Mouse (Mus musculus) midbrain, embryonic 16.5 days (tissue): ENCODE measurements at regions not wholly inside any gene's neighbourhood (a gene's known extent, or its start where the extent isn't known, plus 50 kb on each side); places are given as distances from the start of the nearest gene placed in this dataset.

Source experiments
- ATAC-seq: fragments of 200-750 bp; cut with Nextera tagmentation; 2 replicates; pipeline ENCODE4 v1.8.0; 2017; ENCODE audit warnings: moderate TSS enrichment
- H3K27ac ChIP-seq: fragments of 300-500 bp; sonication (generic); 2 replicates; pipeline ENCODE4 v1.5.1; 2014; ENCODE audit warnings: mild to moderate bottlenecking, low read length, mixed read lengths
- H3K27me3 ChIP-seq: fragments of 300-500 bp; sonication (generic); 2 replicates; pipeline ENCODE4 v1.6.1; 2014; ENCODE audit warnings: low read depth, low read length, mixed read lengths; ENCODE audit not compliant: control insufficient read depth, insufficient read depth
- H3K36me3 ChIP-seq: fragments of 300-500 bp; sonication (generic); 2 replicates; pipeline ENCODE4 v1.6.1; 2014; ENCODE audit warnings: mild to moderate bottlenecking, low read length, moderate library complexity, mixed read lengths; ENCODE audit not compliant: control insufficient read depth, insufficient read depth
- H3K4me1 ChIP-seq: fragments of 300-500 bp; sonication (generic); 2 replicates; pipeline ENCODE4 v1.6.1; 2014; ENCODE audit warnings: mild to moderate bottlenecking, low read length, mixed read lengths; ENCODE audit not compliant: control insufficient read depth, insufficient read depth
- H3K4me2 ChIP-seq: fragments of 300-500 bp; sonication (generic); 2 replicates; pipeline ENCODE4 v1.6.1; 2014; ENCODE audit warnings: mild to moderate bottlenecking, low read length, mixed read lengths
- H3K4me3 ChIP-seq: fragments of 300-500 bp; sonication (generic); 2 replicates; pipeline ENCODE4 v1.5.1; 2014; ENCODE audit warnings: low read depth, mild to moderate bottlenecking, low read length, moderate library complexity, mixed read lengths
- H3K9ac ChIP-seq: fragments of 300-500 bp; sonication (generic); 2 replicates; pipeline ENCODE4 v1.6.1; 2014; ENCODE audit warnings: low read depth, low read length, mixed read lengths
- H3K9me3 ChIP-seq: fragments of 300-500 bp; sonication (generic); replicated peaks from 2 replicates; pipeline ENCODE4 v1.6.1; 2014; ENCODE audit warnings: mild to moderate bottlenecking, low read length, mixed read lengths; ENCODE audit not compliant: control insufficient read depth, poor library complexity, severe bottlenecking
- WGBS: fragments of 180-500 bp; shearing (Covaris S2); extraction: QIAGEN DNeasy Blood & Tissue Kit; methylation state at CpG from one replicate; pipeline ENCODE4 v1.1.7; 2014; 5-methylcytosine and 5-hydroxymethylcytosine counted together

- Histone ChIP-seq H3K9ac (no peak overlapping the region), H3K36me3 (no peaks in the 10 kb centered on the region), H3K9me3 (no peaks in the 10 kb centered on the region), H3K4me2 (no peak overlapping the region), H3K27ac (no peak overlapping the region), H3K27me3 (no peaks in the 10 kb centered on the region), H3K4me1 (no peaks in the 10 kb centered on the region; the same call in 1 of the 2 replicates), H3K4me3 (no peak overlapping the region)
- no peak for ATAC-seq
Measured at GRCm38 (mm10) chr10:99437060-99437459, 174.0 kb downstream of the Dusp6 start.

GRCm38 (mm10) chr10:99440169-99440568, 177.1 kb downstream of the Dusp6 start:
- Histone ChIP-seq H3K9me3 (no peaks in the 10 kb centered on the region), H3K4me3 (no peak overlapping the region), H3K9ac (no peak overlapping the region), H3K4me2 (no peak overlapping the region), H3K36me3 (no peaks in the 10 kb centered on the region), H3K27ac (no peak overlapping the region), H3K27me3 (no peaks in the 10 kb centered on the region), H3K4me1 (no peaks in the 10 kb centered on the region; the same call in 1 of the 2 replicates)
- WGBS = 93% methylated on average over 5 of the region's 5 CpGs
- no peak for ATAC-seq

GRCm38 (mm10) chr10:99441014-99441413, 178.0 kb downstream of the Dusp6 start:
- H3K4me3 ChIP-seq = no peak overlapping the region
- ATAC-seq = no peak; the same call in 1 of the 2 replicates
- H3K4me1 ChIP-seq = no peaks in the 10 kb centered on the region; the same call in 1 of the 2 replicates
- no peaks in the 10 kb centered on the region for H3K27me3 ChIP-seq
- 0 out of 2 replicates have a peak overlapping the region, but pooled peaks have one; percentile 10 for H3K27ac ChIP-seq
- 46% methylated on average over 6 of the region's 6 CpGs for WGBS
- no peaks in the 10 kb centered on the region for H3K36me3 ChIP-seq
- no peak overlapping the region for H3K4me2 ChIP-seq
- H3K9me3 ChIP-seq = no peaks in the 10 kb centered on the region
- no peak overlapping the region for H3K9ac ChIP-seq

DNA sequence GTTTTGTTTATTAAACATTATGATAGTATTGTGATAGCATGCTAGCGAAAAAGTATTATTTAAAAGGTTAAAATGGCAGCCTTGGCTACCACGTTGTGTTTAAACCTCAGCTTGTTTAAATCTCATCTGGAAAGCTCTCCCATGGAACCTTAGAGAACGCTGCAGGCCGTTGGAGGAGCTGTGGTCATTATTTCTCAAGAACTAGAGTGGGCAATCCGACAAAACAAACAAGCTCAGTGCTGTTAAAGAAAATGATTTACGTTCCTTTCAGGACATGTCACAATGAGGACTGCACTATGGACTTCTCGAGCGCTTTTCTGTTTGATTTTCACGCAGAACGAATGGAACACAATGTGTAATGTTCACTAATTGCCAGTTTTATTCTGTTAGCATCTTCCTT, 178.9 kb downstream of the Dusp6 start:
- H3K4me3 ChIP-seq = no peak overlapping the region
- no peaks in the 10 kb centered on the region for H3K27me3 ChIP-seq
- 54% methylated on average over 10 of the region's 10 CpGs for WGBS
- no peaks in the 10 kb centered on the region for H3K9me3 ChIP-seq
- no peak overlapping the region for H3K9ac ChIP-seq
- ATAC-seq = no peak
- no peaks in the 10 kb centered on the region; the same call in 1 of the 2 replicates for H3K4me1 ChIP-seq
- no peak overlapping the region for H3K4me2 ChIP-seq
- no peaks in the 10 kb centered on the region for H3K36me3 ChIP-seq
- H3K27ac ChIP-seq = no peak overlapping the region

DNA sequence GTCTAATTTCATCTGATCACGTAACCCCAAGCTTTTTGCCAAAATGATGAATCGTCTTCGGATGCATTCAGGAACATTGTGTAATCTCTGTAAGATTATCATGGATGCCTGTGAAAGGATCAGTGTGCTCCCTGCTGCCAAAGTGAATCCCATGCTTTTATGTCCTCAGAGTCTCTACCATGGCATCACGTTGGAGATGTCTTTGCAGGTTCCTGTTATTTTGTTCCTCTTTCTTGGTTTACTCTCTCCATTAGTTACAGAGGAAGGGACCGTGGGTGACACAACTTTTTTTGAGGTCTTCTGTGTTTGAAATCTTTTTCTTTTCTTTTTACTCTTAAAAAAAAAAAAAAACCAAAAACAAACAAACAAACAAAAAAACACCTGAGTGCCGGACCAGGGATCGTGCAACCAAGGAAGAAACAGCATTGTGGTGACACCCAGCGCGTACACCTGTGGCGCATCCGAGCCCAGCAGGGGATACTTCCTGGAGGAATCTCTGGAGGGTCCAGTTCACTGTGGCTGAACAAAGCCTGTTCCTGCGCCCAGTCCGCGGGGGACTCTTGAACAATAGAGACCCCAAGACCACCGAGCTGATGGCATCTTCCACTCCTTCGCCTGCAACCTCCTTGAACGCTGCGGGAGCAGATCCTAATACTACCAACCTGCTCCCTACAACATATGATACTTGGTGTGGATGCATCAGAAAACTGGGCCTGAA, 180.6 kb downstream of the Dusp6 start:
- WGBS = 87% methylated on average over 18 of the region's 18 CpGs
- Histone ChIP-seq H3K4me1 (no peaks in the 10 kb centered on the region; the same call in 1 of the 2 replicates), H3K4me3 (no peak overlapping the region), H3K9ac (no peak overlapping the region), H3K4me2 (no peak overlapping the region), H3K36me3 (no peaks in the 10 kb centered on the region), H3K27ac (no peak overlapping the region), H3K9me3 (no peaks in the 10 kb centered on the region), H3K27me3 (no peaks in the 10 kb centered on the region)
- ATAC-seq = no peak

GRCm38 (mm10) chr10:99450714-99451625, 187.9 kb downstream of the Dusp6 start:
- 17% methylated on average over 9 of the region's 9 CpGs for WGBS
- H3K27me3 ChIP-seq = no peaks in the 10 kb centered on the region
- ATAC-seq = peak; percentile 92
- no peaks in the 10 kb centered on the region for H3K36me3 ChIP-seq
- H3K9me3 ChIP-seq = no peaks in the 10 kb centered on the region
- no peak overlapping the region for H3K9ac ChIP-seq
- H3K4me2 ChIP-seq = peak overlapping the region; percentile 10; the same call in 1 of the 2 replicates
- peak overlapping the region; percentile 40; the same call in 1 of the 2 replicates for H3K27ac ChIP-seq
- H3K4me1 ChIP-seq = peaks cover 12% of the 10 kb centered on the region
- no peak overlapping the region for H3K4me3 ChIP-seq

- Histone ChIP-seq H3K27me3 (no peaks in the 10 kb centered on the region), H3K4me1 (peaks cover 12% of the 10 kb centered on the region), H3K9ac (no peak overlapping the region), H3K27ac (peak overlapping the region; percentile 63; the same call in 1 of the 2 replicates), H3K4me3 (no peak overlapping the region), H3K9me3 (no peaks in the 10 kb centered on the region), H3K36me3 (no peaks in the 10 kb centered on the region), H3K4me2 (no peak overlapping the region)
- no peak for ATAC-seq
- WGBS = 12% methylated on average over 10 of the region's 10 CpGs
Measured at GRCm38 (mm10) chr10:99451639-99452417, 188.8 kb downstream of the Dusp6 start.

GRCm38 (mm10) chr10:99456180-99456579, 193.1 kb downstream of the Dusp6 start:
- no peaks in the 10 kb centered on the region for H3K9me3 ChIP-seq
- H3K4me1 ChIP-seq = peaks cover 8% of the 10 kb centered on the region
- H3K4me3 ChIP-seq = no peak overlapping the region
- H3K27ac ChIP-seq = no peak overlapping the region
- no peaks in the 10 kb centered on the region for H3K36me3 ChIP-seq
- no peak overlapping the region for H3K4me2 ChIP-seq
- 87% methylated on average over 5 of the region's 5 CpGs for WGBS
- ATAC-seq = no peak
- no peak overlapping the region for H3K9ac ChIP-seq
- H3K27me3 ChIP-seq = no peaks in the 10 kb centered on the region
